Mouse (Mus musculus): Measurements from ENCODE around the gene Ankrd33b. TPM values are rescaled to one million over a fixed set of nuclear protein-coding genes. Genes with fewer than 3 reads are reported as not detected.

Ankrd33b gene
- total RNA-seq, 2 experiments from 2014 or later: 1.6 TPM; not detected in 1

- ATAC-seq (replicated peaks; ENCODE audit: low FRiP score, low TSS enrichment, poor library complexity, severe bottlenecking): no peak
Observed at GRCm38 (mm10) chr15:31345366-31345765, 22.2 kb downstream of the Ankrd33b start.

GRCm38 (mm10) chr15:31344811-31345211, 22.7 kb downstream of the Ankrd33b start:
- no peak for ATAC-seq (replicated peaks; ENCODE audit: low FRiP score, low TSS enrichment, poor library complexity, severe bottlenecking)

- ATAC-seq (replicated peaks; ENCODE audit: low FRiP score, low TSS enrichment, poor library complexity, severe bottlenecking): no peak
Observed at GRCm38 (mm10) chr15:31343602-31344001, 23.9 kb downstream of the Ankrd33b start.

- ATAC-seq (replicated peaks; ENCODE audit: low FRiP score, low TSS enrichment, poor library complexity, severe bottlenecking): no peak
Observed at GRCm38 (mm10) chr15:31342496-31342901, 25.0 kb downstream of the Ankrd33b start.

- ATAC-seq (replicated peaks; ENCODE audit: low FRiP score, low TSS enrichment, poor library complexity, severe bottlenecking): no peak
Observed at GRCm38 (mm10) chr15:31342001-31342400, 25.5 kb downstream of the Ankrd33b start.

GRCm38 (mm10) chr15:31338656-31339291, 28.8 kb downstream of the Ankrd33b start:
- no peak for ATAC-seq (replicated peaks; ENCODE audit: low FRiP score, low TSS enrichment, poor library complexity, severe bottlenecking)

- no peak for ATAC-seq (replicated peaks; ENCODE audit: low FRiP score, low TSS enrichment, poor library complexity, severe bottlenecking)
Observed at GRCm38 (mm10) chr15:31337983-31338382, 29.5 kb downstream of the Ankrd33b start.

- no peak for ATAC-seq (replicated peaks; ENCODE audit: low FRiP score, low TSS enrichment, poor library complexity, severe bottlenecking)
Observed at GRCm38 (mm10) chr15:31337192-31337741, 30.3 kb downstream of the Ankrd33b start.

GRCm38 (mm10) chr15:31336685-31337084, 30.8 kb downstream of the Ankrd33b start:
- ATAC-seq (replicated peaks; ENCODE audit: low FRiP score, low TSS enrichment, poor library complexity, severe bottlenecking): no peak

GRCm38 (mm10) chr15:31334829-31335228, 32.7 kb downstream of the Ankrd33b start:
- ATAC-seq (replicated peaks; ENCODE audit: low FRiP score, low TSS enrichment, poor library complexity, severe bottlenecking): no peak

GRCm38 (mm10) chr15:31332541-31333163, 34.9 kb downstream of the Ankrd33b start:
- ATAC-seq (replicated peaks; ENCODE audit: low FRiP score, low TSS enrichment, poor library complexity, severe bottlenecking): no peak

GRCm38 (mm10) chr15:31331742-31332141, 35.8 kb downstream of the Ankrd33b start:
- ATAC-seq (replicated peaks; ENCODE audit: low FRiP score, low TSS enrichment, poor library complexity, severe bottlenecking): no peak

GRCm38 (mm10) chr15:31328082-31328614, 39.4 kb downstream of the Ankrd33b start:
- no peak for ATAC-seq (replicated peaks; ENCODE audit: low FRiP score, low TSS enrichment, poor library complexity, severe bottlenecking)

GRCm38 (mm10) chr15:31325660-31326354, 41.7 kb downstream of the Ankrd33b start:
- ATAC-seq (replicated peaks; ENCODE audit: low FRiP score, low TSS enrichment, poor library complexity, severe bottlenecking): no peak

- no peak for ATAC-seq (replicated peaks; ENCODE audit: low FRiP score, low TSS enrichment, poor library complexity, severe bottlenecking)
Observed at GRCm38 (mm10) chr15:31324551-31324950, 43.0 kb downstream of the Ankrd33b start.

- ATAC-seq (replicated peaks; ENCODE audit: low FRiP score, low TSS enrichment, poor library complexity, severe bottlenecking): no peak
Observed at GRCm38 (mm10) chr15:31323684-31324083, 43.8 kb downstream of the Ankrd33b start.

GRCm38 (mm10) chr15:31320598-31321377, 46.7 kb downstream of the Ankrd33b start:
- no peak for ATAC-seq (replicated peaks; ENCODE audit: low FRiP score, low TSS enrichment, poor library complexity, severe bottlenecking)

GRCm38 (mm10) chr15:31319046-31319445, 48.5 kb downstream of the Ankrd33b start:
- no peak for ATAC-seq (replicated peaks; ENCODE audit: low FRiP score, low TSS enrichment, poor library complexity, severe bottlenecking)

GRCm38 (mm10) chr15:31318158-31318955, 49.2 kb downstream of the Ankrd33b start:
- ATAC-seq (replicated peaks; ENCODE audit: low FRiP score, low TSS enrichment, poor library complexity, severe bottlenecking): no peak

Measured in megakaryocyte-erythroid progenitor cell, adult 5-6 weeks (primary cell).